Mouse (Mus musculus) T-helper 17 cell (primary cell): ENCODE results near the gene Dpp6.

ENCODE experiments used
- in situ Hi-C, 2 experiments: fragments of 300-600 bp; cut with MboI, MseI; formaldehyde crosslinking; loops; 1 replicate in 1 of 2; 2 replicates in 1 of 2; pipeline ENCODE4 v1.15.1; 2025; ENCODE audit warnings: high pct_unique_total_duplicates in 2 of 2

Dpp6 gene

DNA sequence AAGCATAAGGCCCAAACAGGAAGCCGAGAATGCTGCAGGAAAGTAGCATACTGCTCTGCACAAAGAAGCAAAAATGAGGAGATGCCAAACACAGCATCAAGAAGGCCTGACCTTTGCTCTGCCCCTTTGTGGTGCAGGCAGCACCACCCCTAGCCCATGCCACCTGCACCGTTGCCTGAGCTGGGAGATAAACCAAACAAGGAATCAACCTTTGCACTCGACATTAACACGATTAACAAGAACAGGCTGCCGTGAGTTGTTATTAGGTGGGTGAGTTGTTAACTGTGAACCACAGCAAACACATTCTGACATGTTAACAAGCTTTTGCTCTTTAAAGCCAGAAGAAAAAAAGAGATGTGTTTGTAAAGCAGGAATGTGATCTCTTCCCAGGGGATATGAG lies 239.4 kb downstream of the Dpp6 start:
- in situ Hi-C loops = no loop called here

DNA sequence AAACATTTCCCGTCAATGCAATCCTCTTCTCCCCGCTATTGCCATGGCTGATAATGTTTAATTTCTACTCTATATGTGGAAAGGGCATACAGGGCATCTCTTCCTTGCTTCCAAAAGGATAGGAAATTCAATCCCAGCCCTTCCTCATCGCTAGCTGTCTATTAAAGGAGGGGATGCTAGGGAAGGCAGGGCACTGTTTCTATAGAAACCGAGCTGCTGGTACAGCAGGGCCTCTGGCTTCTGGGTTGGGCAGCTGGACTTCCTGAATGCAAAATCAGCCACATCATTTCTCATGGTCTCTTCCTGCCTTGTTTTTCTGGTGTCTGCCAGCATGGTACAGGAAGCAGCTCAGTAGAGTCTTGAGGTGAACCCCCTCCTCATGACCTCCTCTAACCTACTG lies 243.1 kb downstream of the Dpp6 start:
- in situ Hi-C loops = no loop called here

DNA sequence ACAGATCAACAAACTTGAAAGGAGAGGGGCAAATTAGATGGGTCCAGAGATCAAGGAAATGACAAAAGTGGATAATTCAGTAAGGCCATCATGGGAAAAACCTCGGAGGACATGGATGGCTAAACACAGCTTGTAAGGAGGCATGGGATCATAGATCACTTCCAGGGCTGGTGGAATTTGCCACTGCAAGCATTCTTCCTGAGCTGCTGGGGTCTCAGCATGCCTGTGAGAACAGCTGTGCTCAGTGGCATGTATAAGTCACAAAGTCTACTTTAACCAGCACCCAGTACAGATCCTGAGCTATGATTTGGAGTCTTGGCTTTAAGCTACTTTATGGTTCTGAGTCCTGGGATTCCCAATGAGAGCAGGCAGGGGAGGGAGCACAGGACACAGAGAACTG lies 246.9 kb downstream of the Dpp6 start:
- in situ Hi-C loops = no loop called here

DNA sequence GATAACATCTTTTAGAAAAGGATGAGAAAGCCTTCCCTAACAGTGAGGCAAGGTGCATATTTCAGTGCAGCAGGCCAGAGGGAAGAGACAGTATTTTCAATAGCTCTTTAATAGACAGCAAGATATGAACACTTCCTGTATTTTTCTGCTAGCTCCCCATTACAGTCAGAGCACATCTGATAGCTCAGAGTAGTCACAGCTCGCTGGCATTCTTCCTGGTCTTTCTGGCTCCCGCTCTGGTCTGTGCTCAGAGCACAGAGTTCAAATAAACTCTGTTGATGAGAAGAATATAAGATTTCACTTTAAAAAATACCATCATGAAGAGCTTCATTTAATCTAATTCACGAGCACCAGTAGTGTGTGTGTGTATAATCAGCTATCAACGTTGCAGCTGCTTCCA lies 249.8 kb downstream of the Dpp6 start:
- in situ Hi-C loops = no loop called here

DNA sequence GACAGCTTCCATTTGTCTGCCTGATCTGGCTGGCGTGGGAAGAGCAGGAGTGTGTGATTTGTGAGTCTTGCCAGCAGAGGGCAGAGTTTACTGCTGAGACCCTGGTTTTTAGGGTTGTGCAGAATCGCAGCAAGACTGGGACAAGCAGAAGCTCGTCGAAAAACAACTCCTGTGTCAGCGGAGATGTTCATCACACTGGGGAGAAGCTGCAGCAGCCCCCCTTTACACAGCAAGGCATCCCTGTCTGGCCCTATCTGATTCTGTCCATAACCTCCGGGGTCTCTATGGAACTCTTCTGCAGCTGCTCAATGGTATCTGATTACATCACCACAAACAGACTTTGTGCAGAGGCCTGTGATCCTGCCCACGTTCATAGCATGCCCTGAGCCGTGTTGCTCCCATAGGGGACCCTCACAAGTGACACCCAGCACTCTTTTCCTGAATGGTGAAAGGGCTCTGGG lies 258.2 kb downstream of the Dpp6 start:
- in situ Hi-C loops = loop anchor here in 1 of 2 experiments (5.0 kb wide), 1 partner anchor 542 kb away; no protein-coding TSS in a partner anchor

DNA sequence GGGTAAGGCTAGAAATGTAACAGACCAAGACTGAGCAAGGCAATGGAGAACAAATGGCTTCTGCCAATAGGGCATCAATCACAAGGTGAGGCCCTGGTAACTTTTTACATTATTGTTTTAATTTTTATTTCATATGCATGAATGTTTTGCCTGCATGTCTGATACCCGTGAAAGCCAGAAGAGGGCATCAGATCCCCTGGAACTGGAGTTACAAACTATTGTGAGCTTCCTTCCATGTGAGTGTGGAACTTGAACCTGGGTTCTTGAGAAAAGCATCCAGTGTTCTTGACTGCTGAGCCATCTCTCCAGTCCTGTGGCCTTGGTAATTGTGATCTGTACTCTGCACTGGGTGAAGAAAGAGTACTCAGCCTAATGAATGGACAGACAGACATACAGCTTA lies 259.0 kb downstream of the Dpp6 start:
- in situ Hi-C loops = loop anchor here in 1 of 2 experiments (5.0 kb wide), 1 partner anchor 541 kb away; no protein-coding TSS in a partner anchor

DNA sequence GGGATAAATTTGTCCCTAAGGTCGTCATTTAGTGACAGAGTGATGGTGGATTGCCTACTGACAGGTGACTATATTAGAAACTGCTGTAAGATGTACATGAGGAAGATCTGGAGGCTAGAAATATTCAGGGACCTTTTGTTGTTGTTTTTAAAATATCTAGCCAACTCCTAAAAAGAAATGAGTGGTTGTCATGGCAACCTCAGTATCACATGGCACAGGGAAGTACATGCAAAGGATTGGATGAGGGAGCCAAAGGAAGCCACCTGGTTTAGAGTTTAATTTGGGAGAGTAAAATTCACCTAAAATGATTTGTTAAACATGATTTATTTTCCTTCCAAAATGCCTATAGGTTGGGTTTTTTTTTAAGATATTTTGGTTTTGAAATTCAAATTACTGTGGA lies 260.8 kb downstream of the Dpp6 start:
- in situ Hi-C loops = loop anchor here in 1 of 2 experiments (5.0 kb wide), 1 partner anchor 539 kb away; no protein-coding TSS in a partner anchor

DNA sequence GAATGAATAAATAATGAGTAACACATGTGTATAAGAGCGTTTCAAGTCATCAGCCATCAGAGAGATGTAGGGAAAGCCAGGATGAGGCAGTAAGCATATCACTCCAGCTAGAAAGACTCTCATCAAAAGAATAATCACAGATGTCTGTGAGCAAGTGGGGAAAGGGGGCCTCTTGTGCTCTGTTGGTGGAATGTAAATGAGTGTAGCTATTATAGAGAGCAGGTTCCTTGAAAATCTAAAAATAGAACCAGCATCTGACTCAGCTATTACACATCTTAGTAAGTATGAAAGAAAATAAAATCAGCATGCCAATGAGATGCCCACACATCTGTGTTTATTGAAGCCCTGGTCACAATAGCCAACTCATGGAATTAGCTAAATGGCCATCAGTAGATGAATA lies 264.3 kb downstream of the Dpp6 start:
- in situ Hi-C loops = no loop called here

DNA sequence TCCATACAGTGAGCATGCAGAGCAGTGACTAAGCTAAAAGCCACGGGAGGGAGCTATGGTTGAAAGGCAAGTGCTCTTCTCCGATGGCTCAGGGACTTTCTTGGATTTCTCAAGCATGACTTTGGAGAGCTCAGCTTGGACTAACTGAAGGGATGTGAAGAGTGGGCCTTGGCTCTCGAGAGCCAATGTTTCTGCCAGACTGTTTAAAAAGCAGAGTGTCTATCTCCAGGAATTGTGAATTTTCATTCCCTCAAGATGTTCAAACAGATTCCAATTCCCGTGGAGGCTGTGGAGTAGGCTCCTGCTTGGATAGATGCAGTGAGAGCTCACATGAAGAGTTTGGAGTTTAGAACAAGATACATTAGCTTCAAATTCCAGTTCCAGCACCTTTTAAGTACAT lies 266.8 kb downstream of the Dpp6 start:
- in situ Hi-C loops = no loop called here

DNA sequence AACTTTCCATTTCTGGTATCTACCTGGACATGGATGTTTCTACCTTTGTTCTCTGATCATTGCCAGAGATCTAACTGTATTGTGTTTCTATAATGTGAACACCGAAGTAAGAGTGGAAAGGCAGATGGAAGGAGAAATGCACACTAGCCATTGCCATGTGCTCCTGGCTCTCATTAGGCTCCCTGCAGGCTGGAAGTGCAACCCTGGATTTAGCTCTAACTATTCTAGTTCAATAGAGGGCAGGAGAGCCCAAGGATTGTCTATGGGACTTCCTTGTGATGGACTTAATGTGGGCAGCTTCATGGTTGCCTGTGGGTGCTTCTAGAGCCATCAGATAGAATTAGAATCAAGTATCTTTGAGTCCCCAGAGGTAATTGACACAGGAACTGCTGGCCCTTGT lies 291.2 kb downstream of the Dpp6 start:
- in situ Hi-C loops = loop anchor here in 1 of 2 experiments (10.0 kb wide), 1 partner anchor 933 kb away; no protein-coding TSS in a partner anchor

DNA sequence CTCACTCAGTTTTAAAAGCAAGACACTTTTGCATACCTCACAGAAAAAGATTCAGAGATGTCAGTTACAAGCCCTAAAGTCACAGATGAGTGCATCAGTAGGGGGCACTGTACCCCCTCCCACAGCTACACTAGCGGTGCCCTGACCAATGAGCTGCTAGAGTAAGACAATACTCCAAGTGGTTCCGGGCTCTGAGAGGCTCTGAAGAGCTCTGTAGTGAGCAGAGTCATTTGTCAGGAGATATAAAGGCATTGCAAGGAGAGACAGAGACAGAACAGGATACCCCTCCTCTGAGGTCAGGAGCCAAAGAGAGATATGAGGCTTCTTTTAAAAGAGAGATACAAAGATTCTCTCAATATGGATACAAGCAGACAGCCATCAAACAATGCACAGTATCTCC lies 305.5 kb downstream of the Dpp6 start:
- in situ Hi-C loops = no loop called here

DNA sequence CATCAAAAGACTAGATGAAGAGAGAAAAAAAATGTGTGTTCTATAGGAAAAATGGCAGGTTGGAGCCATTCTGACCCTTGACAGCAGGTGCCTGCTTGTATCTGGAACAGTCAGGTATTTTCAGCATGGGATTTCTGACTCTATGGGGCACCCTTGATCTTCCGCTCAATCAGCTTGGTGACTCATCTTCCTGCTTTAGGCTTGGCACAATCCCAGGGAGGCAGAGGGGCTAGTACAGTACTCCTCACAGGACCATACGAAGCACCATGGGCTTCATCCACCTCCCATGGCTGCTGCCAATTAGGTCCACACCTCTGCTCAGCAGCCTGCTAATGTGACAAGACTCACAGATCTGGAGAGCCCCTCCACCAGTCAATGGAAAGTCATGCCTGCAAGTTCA lies 305.9 kb downstream of the Dpp6 start:
- in situ Hi-C loops = no loop called here

DNA sequence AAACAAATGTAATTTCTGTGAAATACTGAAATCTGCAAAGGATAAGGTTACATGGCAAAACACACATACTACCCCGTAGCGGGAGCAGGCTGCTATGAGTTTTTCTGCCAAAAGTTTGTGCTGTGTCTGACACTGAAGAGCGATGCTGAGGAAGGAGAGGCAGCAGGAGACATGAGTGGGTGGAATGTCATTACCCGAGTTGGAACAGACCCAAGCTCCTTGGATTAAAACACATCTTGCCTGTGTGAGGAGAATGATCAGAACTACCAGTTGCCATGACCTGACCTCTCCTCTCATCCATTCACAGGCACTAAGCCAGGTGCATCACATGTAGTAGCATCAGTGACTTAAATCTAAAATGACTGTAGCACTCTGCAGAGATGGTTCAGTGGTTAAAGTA lies 309.0 kb downstream of the Dpp6 start:
- in situ Hi-C loops = no loop called here

DNA sequence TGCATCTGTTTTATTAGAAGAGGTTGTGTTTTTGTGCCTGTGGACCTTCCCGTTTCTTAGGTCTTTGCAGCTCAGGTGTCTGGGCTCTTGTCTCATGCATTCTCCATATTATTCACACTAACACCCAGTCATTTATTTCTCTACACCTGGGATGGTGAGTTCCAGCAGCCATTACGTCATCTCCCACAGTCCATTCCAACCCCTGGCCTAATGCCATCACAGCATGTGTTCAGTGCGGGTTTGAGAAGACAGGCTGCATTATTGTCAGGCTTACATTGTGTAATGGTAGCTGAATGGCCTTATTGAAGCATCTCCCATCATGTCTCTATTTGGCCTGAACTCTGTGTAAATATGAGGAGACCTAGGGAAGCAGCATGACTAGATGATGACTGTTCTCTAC lies 316.2 kb downstream of the Dpp6 start:
- in situ Hi-C loops = no loop called here

DNA sequence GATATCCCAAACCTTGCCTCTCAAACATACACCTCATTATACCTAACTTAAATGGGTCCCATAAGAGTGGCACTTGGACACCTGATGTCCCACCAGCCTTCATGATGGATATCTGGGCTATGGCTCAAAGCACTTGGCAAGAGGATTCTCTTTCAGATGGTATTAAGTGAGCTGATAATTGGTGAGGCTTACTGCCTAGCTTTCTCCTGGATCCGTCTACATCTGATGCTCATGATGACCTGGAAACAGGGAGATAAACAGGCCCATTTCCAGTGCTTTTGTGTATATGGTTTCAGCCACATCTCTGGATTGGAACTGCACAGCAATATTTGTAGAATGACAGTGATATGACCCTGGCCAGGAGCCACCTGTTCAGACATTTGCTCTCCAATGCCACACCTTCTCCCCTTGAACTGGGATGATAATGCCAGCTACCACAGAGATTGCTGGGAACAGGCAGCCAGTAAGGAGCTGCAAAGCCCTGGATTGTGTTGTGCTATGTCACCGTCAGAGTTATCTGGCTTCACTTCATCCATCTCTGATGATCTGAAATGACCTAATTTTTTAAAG lies 317.5 kb downstream of the Dpp6 start:
- in situ Hi-C loops = no loop called here

DNA sequence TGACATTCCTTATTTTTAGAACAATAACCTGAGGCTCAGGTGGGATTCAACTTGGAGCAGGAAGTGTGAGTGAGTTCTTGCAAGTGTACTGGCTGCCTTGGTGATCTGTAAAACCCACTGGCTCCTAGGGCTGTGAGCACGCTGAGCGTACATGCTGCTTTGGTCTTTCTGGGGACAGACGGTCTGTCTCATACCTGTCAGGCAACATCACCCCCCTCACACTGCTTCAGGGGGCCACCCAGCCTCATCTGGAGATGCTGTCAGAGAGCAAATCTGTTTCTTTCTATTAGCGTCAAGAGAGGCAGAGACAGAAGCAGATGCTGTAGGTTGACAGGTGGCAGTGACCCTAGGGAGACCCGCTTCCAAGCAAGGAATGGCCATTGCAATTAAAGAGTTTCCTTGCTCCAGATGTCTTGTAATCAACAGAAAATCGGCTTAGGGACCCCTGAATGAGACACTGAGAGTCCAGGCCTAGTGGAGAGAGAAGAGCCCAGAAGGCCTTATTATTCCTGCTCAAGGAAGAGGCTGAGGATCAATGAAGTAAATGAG lies 330.5 kb downstream of the Dpp6 start:
- in situ Hi-C loops = no loop called here

DNA sequence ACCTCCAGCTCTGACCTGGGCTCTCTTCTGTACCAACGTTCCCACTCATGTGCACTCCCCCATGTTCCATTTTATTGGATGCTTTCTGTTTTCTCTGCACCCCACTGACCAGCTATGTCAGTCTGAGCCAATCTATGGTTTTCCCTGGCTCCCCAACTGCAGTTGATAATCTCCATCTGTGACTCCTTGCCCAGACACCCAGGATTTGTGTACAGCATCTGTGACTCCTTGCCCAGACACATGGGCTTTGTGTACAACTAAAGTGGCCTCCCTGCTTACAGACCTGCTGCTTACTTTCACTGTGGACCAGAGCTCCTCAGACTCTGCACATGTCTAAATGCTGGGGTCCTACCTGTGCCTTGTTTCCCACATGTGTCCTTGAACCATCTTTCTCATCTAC lies 334.0 kb downstream of the Dpp6 start:
- in situ Hi-C loops = loop anchor here in 1 of 2 experiments (10.0 kb wide), 1 partner anchor 484 kb away; no protein-coding TSS in a partner anchor

DNA sequence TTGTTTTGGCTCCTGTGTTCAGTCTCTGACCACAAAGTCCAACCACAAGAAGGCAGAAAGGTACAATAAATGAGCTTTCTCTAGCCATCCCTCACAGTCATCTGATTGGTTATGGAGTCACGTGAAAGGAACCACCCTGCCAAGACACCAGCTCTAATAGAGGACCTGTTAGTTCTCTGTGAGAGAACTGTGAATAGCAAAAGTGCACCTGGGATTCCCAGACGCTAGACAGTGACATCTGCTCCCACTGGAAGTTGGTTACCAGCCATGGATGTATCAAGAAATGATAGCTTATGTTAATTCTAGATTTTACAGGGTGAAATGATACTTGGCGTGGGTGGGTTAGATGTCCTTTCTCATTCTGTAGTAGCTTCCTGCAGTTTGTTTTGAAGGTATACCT lies 338.7 kb downstream of the Dpp6 start:
- in situ Hi-C loops = loop anchor here in 1 of 2 experiments (10.0 kb wide), 1 partner anchor 479 kb away; no protein-coding TSS in a partner anchor

DNA sequence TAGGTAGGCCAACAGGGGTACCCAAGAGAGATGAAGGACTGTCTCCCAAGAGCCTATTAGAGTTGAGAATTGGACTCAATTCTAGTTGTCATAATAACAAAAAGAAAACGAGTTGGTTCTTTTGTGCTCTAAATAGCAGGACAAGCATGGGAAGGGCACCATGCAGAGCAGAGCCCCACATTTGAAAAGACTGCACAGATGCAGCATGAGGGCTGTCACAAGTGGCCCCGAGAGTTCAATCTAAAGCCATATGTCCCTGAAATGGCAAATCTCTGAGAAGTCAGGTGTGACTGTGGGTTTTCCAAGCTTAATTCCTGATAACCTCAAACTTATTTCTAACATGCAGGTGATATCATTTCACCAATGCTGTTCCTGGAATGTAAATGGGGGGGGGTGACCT lies 339.4 kb downstream of the Dpp6 start:
- in situ Hi-C loops = loop anchor here in 1 of 2 experiments (10.0 kb wide), 1 partner anchor 478 kb away; no protein-coding TSS in a partner anchor

DNA sequence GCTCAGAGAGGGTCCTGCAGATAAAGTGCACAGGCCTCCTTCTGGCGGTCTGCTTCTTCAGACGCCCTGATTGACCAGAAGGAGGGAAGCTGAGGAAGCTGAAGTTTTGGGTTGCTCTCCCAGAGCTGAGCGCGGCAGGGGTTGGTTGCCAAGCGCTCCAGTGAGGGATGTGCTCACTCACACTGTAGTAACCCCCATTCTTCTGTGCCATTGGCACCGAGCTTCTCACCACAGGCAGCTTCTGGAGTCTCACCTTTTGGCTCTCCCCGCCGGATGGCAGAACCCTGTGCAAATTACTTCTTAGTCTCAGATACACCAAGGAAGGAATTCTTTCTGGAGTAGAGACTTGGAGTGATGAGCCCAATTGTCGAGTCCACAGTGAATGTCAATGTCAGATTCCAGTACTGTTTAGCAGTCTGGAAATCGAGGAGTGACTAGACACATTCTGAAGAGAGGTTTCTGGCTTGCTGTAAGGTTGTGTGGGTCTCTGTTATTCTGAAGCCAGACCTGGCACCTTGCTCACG lies 344.2 kb downstream of the Dpp6 start:
- in situ Hi-C loops = loop anchor here in 1 of 2 experiments (10.0 kb wide), 1 partner anchor 1624 kb away; no protein-coding TSS in a partner anchor

DNA sequence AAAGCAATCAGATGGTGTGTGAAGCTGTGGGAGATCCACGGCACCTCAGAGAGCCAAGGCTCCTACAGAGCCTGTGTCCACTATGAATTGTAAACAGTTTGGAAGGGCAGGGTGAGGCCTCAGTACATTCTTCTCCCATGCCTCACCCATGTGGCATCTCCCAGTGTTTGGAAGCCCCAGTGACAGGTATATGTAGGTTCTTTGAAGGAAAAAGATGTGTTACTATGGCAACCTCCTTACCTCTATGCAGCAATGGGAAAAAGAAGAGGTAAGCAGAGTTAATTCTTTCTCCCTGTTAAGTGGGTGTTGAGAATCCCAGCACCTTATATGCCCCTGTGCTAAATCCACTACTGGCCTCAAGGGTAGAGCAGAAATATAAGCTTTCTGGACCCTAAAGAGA lies 351.5 kb downstream of the Dpp6 start:
- in situ Hi-C loops = loop anchor here in 1 of 2 experiments (10.0 kb wide), 1 partner anchor 1616 kb away; no protein-coding TSS in a partner anchor

DNA sequence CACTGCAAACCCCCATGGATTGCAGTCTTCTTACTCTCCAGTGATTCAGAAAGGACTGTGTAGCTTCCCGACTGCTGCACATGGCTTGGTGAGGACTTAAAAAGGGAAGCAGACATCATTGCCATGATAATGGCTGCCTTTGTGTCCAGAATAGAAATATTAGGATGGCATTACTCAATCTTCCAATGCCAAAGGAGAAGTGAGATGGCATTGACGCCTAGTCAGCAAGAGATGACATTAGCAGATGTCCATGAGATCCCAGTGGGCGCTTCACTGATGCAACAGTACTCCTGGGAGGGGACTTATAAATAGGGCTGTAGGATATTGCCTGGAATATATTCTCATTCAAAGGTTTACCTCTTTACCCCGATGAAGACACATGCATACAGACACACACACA lies 368.0 kb downstream of the Dpp6 start:
- in situ Hi-C loops = no loop called here
